Mouse (Mus musculus): Measurements from ENCODE around the gene Sugct. TPM values are rescaled to one million over a fixed set of nuclear protein-coding genes. Genes with fewer than 3 reads are reported as not detected.

Gene Sugct
- polyA plus RNA-seq (2015; fragmentation: Nextera tagmentation; extraction: Ambion mirVana), result 2.7 and 2.9 TPM in 2 replicates

DNA sequence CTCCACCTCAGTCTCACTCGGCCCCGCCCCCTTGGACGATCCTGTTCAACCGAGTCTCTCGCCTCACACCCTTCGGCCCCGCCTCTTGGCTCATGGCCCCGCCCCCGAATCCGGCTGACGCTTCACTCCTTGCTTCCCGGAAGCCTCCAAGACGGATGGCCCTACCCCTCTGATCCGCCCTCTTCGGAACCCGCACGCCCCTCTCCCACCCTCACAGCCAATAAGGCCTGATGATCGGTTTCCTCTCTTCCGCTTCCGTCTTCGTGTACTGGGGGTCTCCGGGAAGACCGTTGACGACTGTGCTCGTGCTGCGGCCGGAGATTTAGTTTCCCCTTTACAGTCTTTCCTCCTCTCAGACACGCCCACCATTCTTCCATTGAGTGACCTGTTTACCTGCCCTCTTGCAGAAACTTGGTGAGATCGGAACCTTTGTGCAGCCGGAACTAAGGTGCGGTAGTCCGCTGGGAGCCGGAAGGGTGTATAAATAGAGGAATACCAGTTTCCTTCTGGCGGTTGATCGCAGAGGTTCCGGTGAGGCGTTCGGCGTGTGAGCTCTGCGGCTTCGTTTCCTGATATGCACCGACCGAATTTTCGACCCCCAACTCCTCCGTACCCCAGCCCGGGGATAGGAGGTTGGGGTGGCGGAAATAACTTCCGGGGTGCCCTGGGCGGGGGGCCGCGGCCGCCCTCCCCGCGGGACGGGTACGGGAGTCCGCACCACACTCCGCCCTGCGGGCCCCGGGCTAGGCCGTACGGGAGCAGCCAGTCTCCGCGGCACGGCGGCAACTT is at the start of gene Sugct, which contains the start of gene Mplkip:
TSS of gene Sugct (minus strand) at position 643 of the 789 bp plus-strand sequence.
TSS of gene Mplkip (plus strand) at position 282 of the 789 bp plus-strand sequence.
- Histone ChIP-seq H3K9me3 (replicated peaks) (no peaks in the 10 kb centered on the region), H3K4me1 (replicated peaks) (peaks cover 26% of the 10 kb centered on the region), H3K4me2 (peak within 1 kb of the TSS; percentile 87), H3K27me3 (no peaks in the 10 kb centered on the region), H3K36me3 (peaks cover 4% of the 10 kb centered on the region), H3K4me3 (replicated peaks) (peak within 1 kb of the TSS; percentile 87), H3K9ac (peak within 1 kb of the TSS; percentile 95), H3K27ac (peak within 1 kb of the TSS; percentile 92)
- under 1% methylated on average over 66 of the region's 66 CpGs for WGBS (ENCODE audit: insufficient replicate concordance)
- peak; percentile 100 for DNase-seq
- ATAC-seq (ENCODE audit: low read depth), result peak; percentile 97

GRCm38 (mm10) chr13:17728798-17729197 is 33.4 kb upstream of the Sugct start:
- Histone ChIP-seq H3K27me3 (no peaks in the 10 kb centered on the region), H3K36me3 (peaks cover 13% of the 10 kb centered on the region), H3K4me2 (no peak overlapping the region), H3K9ac (no peak overlapping the region), H3K9me3 (replicated peaks) (no peaks in the 10 kb centered on the region), H3K4me3 (replicated peaks) (no peak overlapping the region), H3K4me1 (replicated peaks) (no peaks in the 10 kb centered on the region), H3K27ac (no peak overlapping the region)
- ATAC-seq (ENCODE audit: low read depth) (no peak), DNase-seq (no peak)
- WGBS (ENCODE audit: insufficient replicate concordance), result 77% methylated on average over 3 of the region's 3 CpGs

DNA sequence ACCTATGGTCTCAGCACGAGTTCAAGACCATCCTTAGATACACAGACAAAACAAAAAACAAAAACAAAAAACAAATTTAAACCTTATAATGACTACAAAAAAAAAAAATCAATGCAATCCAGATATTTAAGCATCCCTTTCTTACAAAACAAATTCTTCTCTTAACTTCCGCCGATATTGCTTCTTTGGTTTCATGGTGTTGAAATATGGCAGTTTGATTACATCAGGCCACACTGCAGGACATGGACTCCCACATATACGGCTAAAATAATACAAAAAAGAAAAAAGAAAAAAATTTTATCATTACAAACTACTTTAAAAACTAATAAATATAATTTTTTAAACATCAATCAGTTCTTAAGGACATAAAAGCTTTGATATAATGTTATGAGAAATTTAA is 32.6 kb upstream of the Sugct start:
- DNase-seq, result no peak
- Histone ChIP-seq H3K4me2 (no peak overlapping the region), H3K9ac (no peak overlapping the region), H3K4me1 (replicated peaks) (no peaks in the 10 kb centered on the region), H3K27me3 (no peaks in the 10 kb centered on the region), H3K36me3 (peaks cover 13% of the 10 kb centered on the region), H3K27ac (no peak overlapping the region), H3K9me3 (replicated peaks) (no peaks in the 10 kb centered on the region), H3K4me3 (replicated peaks) (no peak overlapping the region)
- no peak for ATAC-seq (ENCODE audit: low read depth)
- WGBS (ENCODE audit: insufficient replicate concordance), result 82% methylated on average over 4 of the region's 4 CpGs

DNA sequence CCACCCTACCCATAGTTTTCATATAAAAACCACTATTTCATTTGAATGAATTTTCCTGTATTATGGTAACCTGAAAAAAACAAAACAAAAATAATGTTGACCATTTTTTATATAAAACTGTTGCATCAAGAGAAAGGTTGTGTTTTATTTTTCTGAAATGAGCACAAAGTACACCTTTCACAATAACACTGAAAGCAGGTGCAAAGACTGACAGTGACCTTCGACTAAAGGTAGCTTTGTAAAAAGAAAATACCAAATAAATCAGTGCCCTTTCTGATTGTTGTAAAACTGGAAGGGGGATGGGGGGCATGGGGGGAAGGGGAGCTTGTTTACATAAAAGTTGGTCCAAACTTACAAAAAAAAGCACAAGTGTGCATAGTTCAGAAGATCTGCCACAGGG is 22.0 kb upstream of the Sugct start:
- no peaks in the 10 kb centered on the region for H3K9me3 ChIP-seq (replicated peaks)
- no peak for DNase-seq
- ATAC-seq (ENCODE audit: low read depth), result no peak
- no peak overlapping the region for H3K4me3 ChIP-seq (replicated peaks)
- H3K36me3 ChIP-seq, result peaks cover 37% of the 10 kb centered on the region
- no peak overlapping the region for H3K27ac ChIP-seq
- H3K4me1 ChIP-seq (replicated peaks), result no peaks in the 10 kb centered on the region
- no peak overlapping the region for H3K9ac ChIP-seq
- 80% methylated on average over 1 of the region's 1 CpGs for WGBS (ENCODE audit: insufficient replicate concordance)
- H3K4me2 ChIP-seq, result no peak overlapping the region
- H3K27me3 ChIP-seq, result no peaks in the 10 kb centered on the region

GRCm38 (mm10) chr13:17708784-17709311 is 13.5 kb upstream of the Sugct start:
- DNase-seq, result no peak
- Histone ChIP-seq H3K4me2 (no peak overlapping the region), H3K36me3 (no peaks in the 10 kb centered on the region), H3K4me3 (replicated peaks) (no peak overlapping the region), H3K27ac (no peak overlapping the region), H3K9ac (no peak overlapping the region), H3K9me3 (replicated peaks) (no peaks in the 10 kb centered on the region), H3K27me3 (no peaks in the 10 kb centered on the region), H3K4me1 (replicated peaks) (peaks cover 5% of the 10 kb centered on the region)
- ATAC-seq (ENCODE audit: low read depth), result no peak
- WGBS (ENCODE audit: insufficient replicate concordance), result 67% methylated on average over 5 of the region's 5 CpGs

- Histone ChIP-seq H3K27me3 (no peaks in the 10 kb centered on the region), H3K4me2 (no peak overlapping the region), H3K4me1 (replicated peaks) (peaks cover 9% of the 10 kb centered on the region), H3K4me3 (replicated peaks) (no peak overlapping the region), H3K36me3 (peaks cover 3% of the 10 kb centered on the region; the same call in 1 of the 2 replicates), H3K9me3 (replicated peaks) (no peaks in the 10 kb centered on the region), H3K9ac (no peak overlapping the region), H3K27ac (no peak overlapping the region)
- DNase-seq (no peak), ATAC-seq (ENCODE audit: low read depth) (no peak)
- WGBS (ENCODE audit: insufficient replicate concordance), result 75% methylated on average over 6 of the region's 6 CpGs
Observed at GRCm38 (mm10) chr13:17705188-17705826, 10.0 kb upstream of the Sugct start.

DNA sequence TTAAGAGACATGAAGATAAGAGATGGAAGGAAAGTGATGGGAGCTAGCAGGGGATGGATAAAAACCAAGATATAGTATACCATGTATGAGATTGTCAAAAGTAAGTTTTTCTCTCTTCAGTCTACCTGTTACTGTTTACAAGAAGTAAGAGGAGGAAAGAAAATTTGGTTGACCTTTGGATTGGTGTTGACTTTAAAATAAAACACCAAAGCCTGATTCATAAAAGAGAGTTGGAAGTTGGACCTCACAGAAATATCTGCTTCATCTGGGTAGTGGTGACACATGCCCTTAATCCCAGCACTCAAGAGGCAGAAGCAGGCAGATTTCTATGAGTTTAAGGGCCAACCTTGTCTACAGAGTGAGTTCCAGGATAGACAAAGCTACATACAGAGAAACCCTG is 7.0 kb upstream of the Sugct start:
- no peak overlapping the region for H3K9ac ChIP-seq
- ATAC-seq (ENCODE audit: low read depth), result no peak
- peaks cover 7% of the 10 kb centered on the region for H3K36me3 ChIP-seq
- no peak overlapping the region for H3K4me3 ChIP-seq (replicated peaks)
- no peaks in the 10 kb centered on the region for H3K27me3 ChIP-seq
- H3K9me3 ChIP-seq (replicated peaks), result no peaks in the 10 kb centered on the region
- no peak overlapping the region for H3K4me2 ChIP-seq
- peaks cover 13% of the 10 kb centered on the region for H3K4me1 ChIP-seq (replicated peaks)
- no peak for DNase-seq
- no peak overlapping the region for H3K27ac ChIP-seq

DNA sequence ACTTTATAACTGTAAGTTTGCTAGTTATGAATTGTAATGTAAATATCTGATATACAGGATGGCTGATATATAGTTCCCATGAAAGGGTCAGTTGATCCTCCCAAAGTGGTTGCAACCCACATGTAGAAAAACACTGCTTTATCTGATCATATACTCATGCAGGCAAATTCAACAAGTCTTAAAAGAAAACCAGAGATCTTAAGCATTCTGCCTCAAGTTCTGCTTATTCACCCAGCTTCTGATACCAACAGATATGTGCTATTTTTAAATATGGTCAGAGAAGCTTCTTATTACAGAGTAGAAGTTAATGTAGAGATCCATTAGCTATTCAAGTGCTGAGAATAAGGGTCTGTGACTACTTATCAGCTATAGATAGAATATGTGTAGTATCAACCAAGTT is 6.0 kb upstream of the Sugct start:
- DNase-seq, result no peak
- Histone ChIP-seq H3K4me1 (replicated peaks) (peaks cover 17% of the 10 kb centered on the region), H3K27ac (no peak overlapping the region), H3K4me2 (no peak overlapping the region), H3K27me3 (no peaks in the 10 kb centered on the region), H3K4me3 (replicated peaks) (no peak overlapping the region), H3K36me3 (peaks cover 7% of the 10 kb centered on the region), H3K9ac (no peak overlapping the region), H3K9me3 (replicated peaks) (no peaks in the 10 kb centered on the region)
- no peak for ATAC-seq (ENCODE audit: low read depth)

DNA sequence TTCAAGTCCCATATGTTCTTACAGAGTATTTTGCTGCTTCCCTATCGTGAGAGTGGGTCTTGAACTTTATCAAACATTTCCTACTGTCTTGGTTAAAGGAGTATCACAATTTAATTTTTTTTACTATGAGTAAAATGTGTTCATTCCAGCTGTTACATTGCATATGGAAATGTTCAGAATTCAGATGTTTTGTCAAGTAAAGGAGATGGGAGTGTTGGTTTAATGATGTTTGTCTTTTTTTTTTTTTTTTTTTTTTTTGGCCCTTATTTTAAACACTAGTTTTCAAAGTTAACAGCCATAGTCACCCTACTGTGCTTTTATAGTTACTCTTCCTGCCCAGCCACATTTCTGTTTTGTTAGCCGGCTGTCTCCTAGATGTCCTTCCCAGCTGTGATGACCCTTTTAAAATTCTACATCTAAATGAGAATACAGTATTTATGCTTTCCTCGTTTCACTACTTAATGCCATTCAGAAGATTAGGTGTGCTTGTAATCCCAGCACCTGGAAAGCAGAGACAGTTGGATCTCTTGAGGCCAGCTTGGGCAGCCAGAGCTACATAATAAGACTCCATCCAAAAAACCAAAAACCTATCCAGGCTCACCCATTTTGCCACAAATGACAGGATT is 4.8 kb upstream of the Sugct start:
- WGBS (ENCODE audit: insufficient replicate concordance), result 80% methylated on average over 3 of the region's 3 CpGs
- Histone ChIP-seq H3K4me3 (replicated peaks) (no peak overlapping the region), H3K9me3 (replicated peaks) (no peaks in the 10 kb centered on the region), H3K9ac (no peak overlapping the region), H3K27me3 (no peaks in the 10 kb centered on the region), H3K27ac (no peak overlapping the region), H3K4me1 (replicated peaks) (peaks cover 17% of the 10 kb centered on the region), H3K36me3 (peaks cover 7% of the 10 kb centered on the region), H3K4me2 (no peak overlapping the region)
- no peak for DNase-seq
- ATAC-seq (ENCODE audit: low read depth), result no peak

DNA sequence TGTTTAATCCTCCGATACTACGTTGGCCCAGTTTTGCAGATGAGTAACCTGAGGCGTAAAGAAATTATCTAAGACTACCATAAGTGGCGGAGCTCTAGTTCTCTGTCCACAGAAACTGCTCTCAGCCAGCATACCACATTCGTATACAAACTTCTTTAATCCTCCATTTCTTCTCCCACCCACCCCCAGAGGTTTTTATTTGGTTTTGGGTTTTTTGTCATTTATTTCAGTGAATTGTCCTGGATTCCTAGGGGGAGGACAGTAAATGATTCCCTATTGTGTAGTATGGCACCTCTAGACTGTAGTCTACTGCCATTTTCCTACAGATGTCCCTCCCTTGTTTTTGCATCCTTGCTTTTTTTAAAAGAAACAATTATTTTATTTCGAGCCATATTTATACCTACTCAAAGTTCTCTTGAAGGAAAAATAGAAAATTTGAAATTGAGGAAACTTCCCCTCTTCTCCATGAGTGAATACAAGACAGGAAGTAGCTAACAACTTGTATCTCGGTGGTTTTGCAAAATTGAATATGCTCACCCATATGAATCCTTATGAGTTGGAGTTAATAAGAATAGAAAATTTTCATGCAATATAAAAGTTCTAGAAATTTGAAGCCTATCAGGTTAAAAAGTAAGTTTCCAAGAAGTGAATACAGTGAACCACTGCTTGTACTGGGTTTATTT is 686 bp upstream of the Sugct start:
- DNase-seq, result no peak
- H3K9me3 ChIP-seq (replicated peaks), result no peaks in the 10 kb centered on the region
- peak overlapping the region; percentile 87 for H3K4me3 ChIP-seq (replicated peaks)
- ATAC-seq (ENCODE audit: low read depth), result no peak
- peak overlapping the region; percentile 95 for H3K9ac ChIP-seq
- WGBS (ENCODE audit: insufficient replicate concordance), result 2% methylated on average over 7 of the region's 7 CpGs
- H3K36me3 ChIP-seq, result peaks cover 4% of the 10 kb centered on the region
- peak overlapping the region; percentile 74 for H3K4me2 ChIP-seq
- no peaks in the 10 kb centered on the region for H3K27me3 ChIP-seq
- H3K4me1 ChIP-seq (replicated peaks), result peaks cover 26% of the 10 kb centered on the region
- peak overlapping the region; percentile 92 for H3K27ac ChIP-seq

DNA sequence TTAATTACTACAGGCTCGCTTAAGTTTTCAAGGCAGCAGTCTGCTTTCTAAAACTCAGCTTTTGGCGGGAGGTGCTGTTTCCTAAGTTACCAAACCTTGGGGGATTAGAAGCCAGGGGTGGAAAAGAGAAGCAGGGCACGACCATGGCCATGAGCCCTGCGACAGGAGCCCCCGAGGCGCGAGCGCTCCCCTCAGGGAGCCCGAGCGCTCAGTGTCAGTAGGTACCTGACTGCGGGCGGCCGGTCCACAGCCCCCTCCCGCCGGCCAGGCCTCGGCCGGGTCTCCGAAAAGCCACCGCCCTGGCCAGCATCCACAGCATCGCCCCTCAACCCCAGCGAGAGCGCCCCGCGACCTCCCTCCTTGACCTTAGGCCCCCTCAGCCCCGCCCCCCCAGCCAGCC is 939 bp downstream of the Sugct start:
- H3K27ac ChIP-seq, result peak overlapping the region; percentile 78
- no peaks in the 10 kb centered on the region for H3K27me3 ChIP-seq
- peaks cover 4% of the 10 kb centered on the region for H3K36me3 ChIP-seq
- H3K4me1 ChIP-seq (replicated peaks), result peaks cover 29% of the 10 kb centered on the region
- peak overlapping the region; percentile 87 for H3K4me2 ChIP-seq
- under 1% methylated on average over 23 of the region's 25 CpGs for WGBS (ENCODE audit: insufficient replicate concordance)
- H3K4me3 ChIP-seq (replicated peaks), result peak overlapping the region; percentile 87
- ATAC-seq (ENCODE audit: low read depth) (peak; percentile 53), DNase-seq (no peak)
- peak overlapping the region; percentile 85 for H3K9ac ChIP-seq
- no peaks in the 10 kb centered on the region for H3K9me3 ChIP-seq (replicated peaks)

Measured in liver, embryonic 13.5 days (tissue).